Mouse (Mus musculus) CD4-positive, CD25-positive, alpha-beta regulatory T cell, adult 9 weeks (primary cell): Measurements from ENCODE around the gene Tomm5. TPM values are rescaled to one million over a fixed set of nuclear protein-coding genes. Genes with fewer than 3 reads are reported as not detected.

ENCODE experiments used
- polyA plus RNA-seq: library from polyadenylated mRNA; unstranded; fragments of 100-300 nt; shearing (Covaris generic); gene quantifications from one replicate; pipeline ENCODE4 v1.2.1, GENCODE M21; 2017

Gene Tomm5
- 189 TPM for polyA plus RNA-seq

DNA sequence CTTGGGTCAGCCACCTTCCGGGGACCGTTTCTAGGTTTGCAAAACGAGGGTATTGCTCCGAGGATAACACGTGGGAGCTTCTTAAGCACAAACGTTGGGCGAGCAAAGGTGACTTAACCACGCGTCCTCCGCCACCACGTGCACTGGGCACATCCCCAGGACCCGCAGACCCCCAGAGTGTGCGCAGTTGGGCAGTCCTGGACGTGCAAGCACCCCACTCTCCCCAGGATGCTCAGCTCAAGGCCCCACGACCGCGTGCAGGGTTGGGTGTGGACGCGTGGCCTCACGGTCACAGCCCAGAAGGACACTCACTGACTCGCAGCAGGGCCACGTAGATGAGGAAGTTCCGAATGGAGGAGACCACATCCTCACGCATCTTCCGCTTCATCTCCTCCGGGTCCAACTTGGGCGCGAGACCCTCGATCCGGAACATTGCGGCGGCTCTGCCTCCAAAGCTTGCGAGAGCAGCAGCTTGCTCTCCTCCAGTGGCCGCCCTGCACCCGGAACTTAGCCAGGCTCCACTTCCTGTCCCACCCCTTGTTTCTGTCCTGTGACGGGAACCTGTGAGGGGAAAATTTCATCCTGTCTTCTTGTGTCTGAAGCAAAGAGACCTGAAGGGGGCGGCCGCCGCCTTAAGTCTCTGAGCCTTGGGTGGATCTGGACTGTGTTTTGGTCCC lies at the start of gene Tomm5:
Gene Tomm5, minus strand, starts transcription at position 514 of the 677 bp plus-strand sequence.

DNA sequence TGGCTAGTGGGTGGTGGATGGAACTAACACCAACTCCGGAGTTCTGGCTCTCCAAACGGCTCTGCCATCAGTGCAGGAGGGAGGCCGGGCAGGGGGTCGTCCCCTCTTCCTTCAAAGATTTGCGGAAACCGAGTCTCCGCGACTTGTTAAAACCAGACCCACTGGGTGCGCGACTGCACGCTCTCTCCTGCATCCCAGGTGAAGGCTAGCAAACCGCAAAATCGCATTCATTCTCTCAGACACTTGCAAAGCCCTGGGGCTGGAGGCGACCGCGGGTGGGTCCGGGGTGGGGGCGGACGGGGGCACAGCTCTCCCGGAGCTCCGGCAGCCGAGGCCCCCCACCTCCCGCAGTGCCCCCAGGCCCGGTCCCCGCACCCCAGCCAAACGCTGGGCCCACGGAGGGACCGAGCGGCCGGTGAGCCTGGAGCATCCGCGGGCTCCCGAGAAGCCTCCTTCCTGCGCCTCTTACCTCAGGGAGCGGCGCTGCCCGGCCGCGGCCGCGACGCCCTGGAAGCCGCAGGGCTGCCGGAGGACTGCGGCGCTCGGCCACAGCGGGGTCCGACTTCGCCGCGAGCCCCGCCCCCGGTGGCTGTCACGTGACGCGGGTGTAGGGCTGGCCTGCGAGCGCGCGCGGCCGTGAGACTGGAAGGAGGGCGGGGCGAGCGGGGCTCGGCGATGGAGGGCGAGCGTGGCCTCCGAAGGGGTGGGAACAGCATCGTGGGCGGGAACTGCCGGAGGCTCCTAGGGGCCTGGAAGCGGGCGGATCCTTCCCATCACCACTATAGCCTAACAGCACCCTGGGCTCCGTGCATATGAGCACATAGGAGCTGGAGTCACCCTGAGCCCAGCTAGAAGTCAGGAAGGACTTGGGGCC lies 23.7 kb downstream of the Tomm5 start, which contains the start of gene Fbxo10:
Gene Fbxo10, minus strand, starts transcription at position 584 of the 874 bp plus-strand sequence.

Other genes starting within 250 kb of the Tomm5 start
- 40.9 TPM for gene Grhpr, start 126.7 kb downstream of the Tomm5 start, polyA plus RNA-seq
- 13.5 TPM for gene Zbtb5, start 95.7 kb downstream of the Tomm5 start, polyA plus RNA-seq
- gene Polr1e, start 89.5 kb downstream of the Tomm5 start, polyA plus RNA-seq = 68.3 TPM
- gene Fbxo10, start 23.5 kb downstream of the Tomm5 start, polyA plus RNA-seq = 1.3 TPM
- gene Frmpd1, start 76.8 kb upstream of the Tomm5 start, polyA plus RNA-seq = not detected
- gene Trmt10b, start 189.0 kb upstream of the Tomm5 start, polyA plus RNA-seq = 19.7 TPM
- 2.2 TPM for gene Dcaf10, start 234.0 kb upstream of the Tomm5 start, polyA plus RNA-seq
- 61.1 TPM for gene Exosc3, start 234.6 kb upstream of the Tomm5 start, polyA plus RNA-seq